Mouse (Mus musculus): ENCODE data around the gene Cryba2. TPM values are rescaled to one million over a fixed set of nuclear protein-coding genes. Genes with fewer than 3 reads are reported as not detected.

The Cryba2 gene
- polyA plus RNA-seq, 1 experiment from 2014 or later, result not detected

GRCm38 (mm10) chr1:74882055-74882734 is 10.7 kb downstream of the Cryba2 start:
- peaks cover 7 to 27% of the 10 kb centered on the region in 2 experiments; a peak in 3 of 4 replicates for H3K4me1 ChIP-seq (ENCODE audit: control insufficient read depth in 2 of 2, insufficient read depth in 2 of 2, low read length in 2 of 2)
- H3K9ac ChIP-seq (ENCODE audit: low read length), result no peak overlapping the region; the same call in 1 of the 2 replicates
- peak overlapping the region; percentile 72 for H3K4me2 ChIP-seq (ENCODE audit: low read length)
- no peaks in the 10 kb centered on the region for H3K36me3 ChIP-seq (ENCODE audit: control insufficient read depth, insufficient read depth, low read length)
- peaks cover 85% of the 10 kb centered on the region for H3K27me3 ChIP-seq (ENCODE audit: control insufficient read depth, insufficient read depth, low read length)
- H3K27ac ChIP-seq (replicated peaks in 1 of 2; ENCODE audit: control insufficient read depth in 1 of 2, insufficient read depth in 1 of 2, low read depth in 2 of 2, low read length in 2 of 2), result no peak overlapping the region
- no peak for ATAC-seq (ENCODE audit: insufficient number of reproducible peaks, insufficient read depth, low FRiP score, low read depth)
- H3K9me3 ChIP-seq (ENCODE audit: control insufficient read depth, low read length), result no peaks in the 10 kb centered on the region
- H3K4me3 ChIP-seq (ENCODE audit: control insufficient read depth in 1 of 2, insufficient read depth in 1 of 2, low read depth in 1 of 2, low read length in 2 of 2), result peak overlapping the region; percentile 25 to 41
- 7% methylated on average over 66 of the region's 74 CpGs for WGBS

DNA sequence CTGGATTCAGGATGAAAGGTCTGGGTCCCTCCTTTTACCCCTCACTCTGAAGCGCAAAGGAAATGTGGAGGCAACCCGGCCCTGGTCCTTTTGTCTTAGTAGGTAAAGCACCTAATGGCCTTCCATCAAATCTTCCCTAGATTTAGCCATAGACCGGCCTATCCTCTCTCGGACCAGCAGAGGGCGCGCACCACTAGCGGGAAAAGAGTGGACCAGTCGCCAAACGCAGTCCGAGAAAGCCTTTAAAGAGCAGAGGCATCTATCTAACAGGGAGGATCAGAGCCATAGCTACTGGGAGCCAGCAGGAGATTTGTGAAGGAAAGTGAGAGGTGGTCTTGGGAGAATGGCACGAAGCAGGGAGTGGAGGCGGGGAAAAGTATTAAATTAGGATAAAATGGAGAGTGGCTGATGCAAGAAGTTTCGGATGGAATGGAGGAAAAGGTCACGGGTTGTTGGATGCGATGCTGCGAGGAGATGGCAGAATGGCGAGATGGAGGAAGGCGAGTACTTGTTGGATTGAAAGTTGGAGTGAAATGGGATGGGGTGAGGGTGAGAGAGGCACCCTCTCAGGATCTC is 12.1 kb downstream of the Cryba2 start:
- 5% methylated on average over 18 of the region's 18 CpGs for WGBS
- H3K4me3 ChIP-seq (ENCODE audit: control insufficient read depth in 1 of 2, insufficient read depth in 1 of 2, low read depth in 1 of 2, low read length in 2 of 2), result no peak overlapping the region
- no peaks in the 10 kb centered on the region for H3K36me3 ChIP-seq (ENCODE audit: control insufficient read depth, insufficient read depth, low read length)
- no peak overlapping the region for H3K27ac ChIP-seq (replicated peaks in 1 of 2; ENCODE audit: control insufficient read depth in 1 of 2, insufficient read depth in 1 of 2, low read depth in 2 of 2, low read length in 2 of 2)
- H3K9me3 ChIP-seq (ENCODE audit: control insufficient read depth, low read length), result no peaks in the 10 kb centered on the region
- peaks cover 74% of the 10 kb centered on the region for H3K27me3 ChIP-seq (ENCODE audit: control insufficient read depth, insufficient read depth, low read length)
- no peak for ATAC-seq (ENCODE audit: insufficient number of reproducible peaks, insufficient read depth, low FRiP score, low read depth)
- H3K4me2 ChIP-seq (ENCODE audit: low read length), result no peak overlapping the region
- H3K9ac ChIP-seq (ENCODE audit: low read length), result no peak overlapping the region
- peaks cover 7 to 27% of the 10 kb centered on the region in 2 experiments; a peak in 3 of 4 replicates for H3K4me1 ChIP-seq (ENCODE audit: control insufficient read depth in 2 of 2, insufficient read depth in 2 of 2, low read length in 2 of 2)

DNA sequence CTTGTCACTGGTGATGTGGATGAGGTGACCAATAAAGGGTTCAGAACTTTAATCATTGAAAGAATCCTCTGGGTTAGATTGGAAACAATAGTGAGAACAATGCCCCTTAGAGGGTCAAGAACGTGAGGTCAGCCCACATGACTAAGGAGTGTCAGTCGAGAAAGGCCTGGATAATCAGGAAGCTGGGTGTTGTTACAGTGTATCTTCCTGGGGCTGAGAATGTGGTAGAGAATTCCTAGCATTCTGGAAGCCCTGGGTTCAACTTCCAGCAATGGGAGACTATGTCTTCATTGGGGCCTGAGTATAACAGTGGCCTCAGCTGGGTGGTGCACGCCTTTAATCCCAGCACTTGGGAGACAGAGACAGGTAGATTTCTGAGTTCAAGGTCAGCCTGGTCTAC is 15.7 kb downstream of the Cryba2 start:
- no peak overlapping the region for H3K27ac ChIP-seq (replicated peaks in 1 of 2; ENCODE audit: control insufficient read depth in 1 of 2, insufficient read depth in 1 of 2, low read depth in 2 of 2, low read length in 2 of 2)
- H3K9me3 ChIP-seq (ENCODE audit: control insufficient read depth, low read length), result no peaks in the 10 kb centered on the region
- peaks cover 42% of the 10 kb centered on the region for H3K27me3 ChIP-seq (ENCODE audit: control insufficient read depth, insufficient read depth, low read length)
- 42% methylated on average over 3 of the region's 3 CpGs for WGBS
- no peaks in the 10 kb centered on the region for H3K36me3 ChIP-seq (ENCODE audit: control insufficient read depth, insufficient read depth, low read length)
- peaks cover 0 to 5% of the 10 kb centered on the region in 2 experiments; a peak in 2 of 4 replicates for H3K4me1 ChIP-seq (ENCODE audit: control insufficient read depth in 2 of 2, insufficient read depth in 2 of 2, low read length in 2 of 2)
- no peak overlapping the region for H3K4me3 ChIP-seq (ENCODE audit: control insufficient read depth in 1 of 2, insufficient read depth in 1 of 2, low read depth in 1 of 2, low read length in 2 of 2)
- H3K9ac ChIP-seq (ENCODE audit: low read length), result no peak overlapping the region
- ATAC-seq (ENCODE audit: insufficient number of reproducible peaks, insufficient read depth, low FRiP score, low read depth), result no peak
- H3K4me2 ChIP-seq (ENCODE audit: low read length), result no peak overlapping the region

GRCm38 (mm10) chr1:74872218-74872617 is 20.7 kb downstream of the Cryba2 start:
- Histone ChIP-seq H3K27me3 (ENCODE audit: control insufficient read depth, insufficient read depth, low read length) (peaks cover 22% of the 10 kb centered on the region; the same call in 1 of the 2 replicates), H3K9me3 (ENCODE audit: control insufficient read depth, low read length) (no peaks in the 10 kb centered on the region), H3K4me2 (ENCODE audit: low read length) (no peak overlapping the region), H3K9ac (ENCODE audit: low read length) (no peak overlapping the region), H3K4me1 (ENCODE audit: control insufficient read depth in 2 of 2, insufficient read depth in 2 of 2, low read length in 2 of 2) (no peaks in the 10 kb centered on the region), H3K4me3 (ENCODE audit: control insufficient read depth in 1 of 2, insufficient read depth in 1 of 2, low read depth in 1 of 2, low read length in 2 of 2) (no peak overlapping the region), H3K27ac (replicated peaks in 1 of 2; ENCODE audit: control insufficient read depth in 1 of 2, insufficient read depth in 1 of 2, low read depth in 2 of 2, low read length in 2 of 2) (no peak overlapping the region), H3K36me3 (ENCODE audit: control insufficient read depth, insufficient read depth, low read length) (no peaks in the 10 kb centered on the region)
- WGBS, result 56% methylated on average over 2 of the region's 2 CpGs
- ATAC-seq (ENCODE audit: insufficient number of reproducible peaks, insufficient read depth, low FRiP score, low read depth), result no peak

- Histone ChIP-seq H3K27me3 (ENCODE audit: control insufficient read depth, insufficient read depth, low read length) (peaks cover 42% of the 10 kb centered on the region), H3K4me2 (ENCODE audit: low read length) (no peak overlapping the region), H3K4me1 (ENCODE audit: control insufficient read depth in 2 of 2, insufficient read depth in 2 of 2, low read length in 2 of 2) (peaks cover 2 to 5% of the 10 kb centered on the region in 2 experiments; a peak in 1 of 4 replicates), H3K36me3 (ENCODE audit: control insufficient read depth, insufficient read depth, low read length) (no peaks in the 10 kb centered on the region), H3K9ac (ENCODE audit: low read length) (no peak overlapping the region), H3K4me3 (ENCODE audit: control insufficient read depth in 1 of 2, insufficient read depth in 1 of 2, low read depth in 1 of 2, low read length in 2 of 2) (no peak overlapping the region), H3K9me3 (ENCODE audit: control insufficient read depth, low read length) (no peaks in the 10 kb centered on the region), H3K27ac (replicated peaks in 1 of 2; ENCODE audit: control insufficient read depth in 1 of 2, insufficient read depth in 1 of 2, low read depth in 2 of 2, low read length in 2 of 2) (no peak overlapping the region)
- ATAC-seq (ENCODE audit: insufficient number of reproducible peaks, insufficient read depth, low FRiP score, low read depth), result no peak
Observed at GRCm38 (mm10) chr1:74861783-74862182, 31.2 kb downstream of the Cryba2 start.

GRCm38 (mm10) chr1:74859223-74859984 is 33.5 kb downstream of the Cryba2 start:
- Histone ChIP-seq H3K4me3 (ENCODE audit: control insufficient read depth in 1 of 2, insufficient read depth in 1 of 2, low read depth in 1 of 2, low read length in 2 of 2) (no peak overlapping the region), H3K27me3 (ENCODE audit: control insufficient read depth, insufficient read depth, low read length) (peaks cover 66% of the 10 kb centered on the region), H3K9me3 (ENCODE audit: control insufficient read depth, low read length) (no peaks in the 10 kb centered on the region), H3K9ac (ENCODE audit: low read length) (no peak overlapping the region), H3K4me2 (ENCODE audit: low read length) (no peak overlapping the region), H3K27ac (replicated peaks in 1 of 2; ENCODE audit: control insufficient read depth in 1 of 2, insufficient read depth in 1 of 2, low read depth in 2 of 2, low read length in 2 of 2) (no peak overlapping the region), H3K4me1 (ENCODE audit: control insufficient read depth in 2 of 2, insufficient read depth in 2 of 2, low read length in 2 of 2) (peaks cover 7 to 17% of the 10 kb centered on the region in 2 experiments; a peak in 3 of 4 replicates), H3K36me3 (ENCODE audit: control insufficient read depth, insufficient read depth, low read length) (no peaks in the 10 kb centered on the region)
- no peak for ATAC-seq (ENCODE audit: insufficient number of reproducible peaks, insufficient read depth, low FRiP score, low read depth)
- WGBS, result 36% methylated on average over 6 of the region's 6 CpGs

DNA sequence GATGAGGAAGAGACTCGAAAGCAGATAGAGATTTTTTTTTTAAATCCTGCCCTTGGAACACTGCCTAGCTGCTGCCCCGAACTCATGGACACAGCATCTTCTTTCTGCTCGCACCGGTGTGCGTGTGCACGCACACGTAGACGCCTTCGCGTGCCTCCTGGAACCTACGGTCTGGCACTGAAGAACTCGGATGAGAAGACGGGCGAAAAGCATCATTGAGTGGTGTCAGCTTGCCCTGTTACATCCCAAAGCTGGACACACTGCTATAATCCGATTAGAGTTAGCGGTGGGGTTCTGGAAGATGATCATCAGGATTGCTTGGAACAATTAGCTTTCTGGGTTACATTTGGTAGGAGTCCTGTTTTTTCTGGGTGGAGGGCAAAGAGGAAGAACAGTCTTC is 34.1 kb downstream of the Cryba2 start:
- Histone ChIP-seq H3K9ac (ENCODE audit: low read length) (no peak overlapping the region), H3K27ac (replicated peaks in 1 of 2; ENCODE audit: control insufficient read depth in 1 of 2, insufficient read depth in 1 of 2, low read depth in 2 of 2, low read length in 2 of 2) (no peak overlapping the region), H3K36me3 (ENCODE audit: control insufficient read depth, insufficient read depth, low read length) (no peaks in the 10 kb centered on the region), H3K27me3 (ENCODE audit: control insufficient read depth, insufficient read depth, low read length) (peaks cover 72% of the 10 kb centered on the region), H3K4me1 (ENCODE audit: control insufficient read depth in 2 of 2, insufficient read depth in 2 of 2, low read length in 2 of 2) (peaks cover 10 to 17% of the 10 kb centered on the region in 2 experiments), H3K4me3 (ENCODE audit: control insufficient read depth in 1 of 2, insufficient read depth in 1 of 2, low read depth in 1 of 2, low read length in 2 of 2) (peak overlapping the region in 1 of 2 experiments; percentile 20; a peak in 1 of 4 replicates), H3K9me3 (ENCODE audit: control insufficient read depth, low read length) (no peaks in the 10 kb centered on the region), H3K4me2 (ENCODE audit: low read length) (peak overlapping the region; percentile 57)
- WGBS, result 7% methylated on average over 16 of the region's 16 CpGs
- no peak for ATAC-seq (ENCODE audit: insufficient number of reproducible peaks, insufficient read depth, low FRiP score, low read depth)

Data from heart, embryonic 14.5 days (tissue).